Mouse (Mus musculus) NIH3T3 (cell line): ENCODE data around the gene Vps36.
A peak's percentile ranks its signal among the peaks of the same experiment; 100 is the strongest.

Source experiments
- DNase-seq: peaks from one replicate; pipeline ENCODE4 v3.0.0-alpha.2; 2012; ENCODE audit warnings: low read depth

The Vps36 gene

GRCm38 (mm10) chr8:22192660-22193431 is at the start of gene Vps36:
Gene Vps36 (plus strand): TSS chr8:22192809.
- DNase-seq: peak; percentile 95

- no peak for DNase-seq
Measured at GRCm38 (mm10) chr8:22143764-22144491, 48.7 kb upstream of the Vps36 start.

GRCm38 (mm10) chr8:22145831-22146230 is 46.8 kb upstream of the Vps36 start:
- DNase-seq: no peak

- no peak for DNase-seq
Measured at GRCm38 (mm10) chr8:22147706-22148366, 44.8 kb upstream of the Vps36 start.

- no peak for DNase-seq
Measured at GRCm38 (mm10) chr8:22148367-22148740, 44.3 kb upstream of the Vps36 start.

GRCm38 (mm10) chr8:22149643-22150344 is 42.8 kb upstream of the Vps36 start:
- DNase-seq: no peak

- peak; percentile 52 for DNase-seq
Measured at GRCm38 (mm10) chr8:22150345-22150663, 42.3 kb upstream of the Vps36 start.

- no peak for DNase-seq
Measured at GRCm38 (mm10) chr8:22162206-22162605, 30.4 kb upstream of the Vps36 start.

GRCm38 (mm10) chr8:22164431-22164830 is 28.2 kb upstream of the Vps36 start:
- no peak for DNase-seq

- peak; percentile 20 for DNase-seq
Measured at GRCm38 (mm10) chr8:22165251-22166079, 27.1 kb upstream of the Vps36 start.

GRCm38 (mm10) chr8:22166080-22166603 is 26.5 kb upstream of the Vps36 start, which contains the start of gene Nek3:
Gene Nek3 (minus strand): TSS chr8:22166435.
- peak; percentile 96 for DNase-seq

- DNase-seq: no peak
Measured at GRCm38 (mm10) chr8:22169167-22169566, 23.4 kb upstream of the Vps36 start.

GRCm38 (mm10) chr8:22175966-22176365 is 16.6 kb upstream of the Vps36 start:
- DNase-seq: peak; percentile 9

GRCm38 (mm10) chr8:22184884-22185283 is 7.7 kb upstream of the Vps36 start:
- DNase-seq: peak; percentile 78

- peak; percentile 98 for DNase-seq
Measured at GRCm38 (mm10) chr8:22185431-22186397, 6.9 kb upstream of the Vps36 start, which contains the start of gene Ckap2. Gene Ckap2 (minus strand): TSS chr8:22185819.

- DNase-seq: no peak
Measured at GRCm38 (mm10) chr8:22193432-22194010, 912 bp downstream of the Vps36 start.

GRCm38 (mm10) chr8:22197914-22198313 is 5.3 kb downstream of the Vps36 start:
- DNase-seq: no peak

- DNase-seq: peak; percentile 22
Measured at GRCm38 (mm10) chr8:22199481-22199880, 6.9 kb downstream of the Vps36 start.

- DNase-seq: no peak
Measured at GRCm38 (mm10) chr8:22207535-22207934, 14.9 kb downstream of the Vps36 start.
